Mouse (Mus musculus) testis, adult 10 weeks (tissue): Measurements from ENCODE around the gene Gabarapl2. TPM values are rescaled to one million over a fixed set of nuclear protein-coding genes. Genes with fewer than 3 reads are reported as not detected.

ENCODE experiments used
- polyA plus RNA-seq: library from polyadenylated mRNA; stranded (reverse); fragments of 350-450 nt; fragmentation: Illumina TruSeq; extraction: RNeasy Lipid Tissue Mini Kit (QIAGEN cat#74804); gene quantifications from one replicate; pipeline ENCODE4 v1.2.3, GENCODE M21; 2014; ENCODE audit warnings: low read depth, low replicate concordance

Gabarapl2 gene
- 28.0 TPM for polyA plus RNA-seq

DNA sequence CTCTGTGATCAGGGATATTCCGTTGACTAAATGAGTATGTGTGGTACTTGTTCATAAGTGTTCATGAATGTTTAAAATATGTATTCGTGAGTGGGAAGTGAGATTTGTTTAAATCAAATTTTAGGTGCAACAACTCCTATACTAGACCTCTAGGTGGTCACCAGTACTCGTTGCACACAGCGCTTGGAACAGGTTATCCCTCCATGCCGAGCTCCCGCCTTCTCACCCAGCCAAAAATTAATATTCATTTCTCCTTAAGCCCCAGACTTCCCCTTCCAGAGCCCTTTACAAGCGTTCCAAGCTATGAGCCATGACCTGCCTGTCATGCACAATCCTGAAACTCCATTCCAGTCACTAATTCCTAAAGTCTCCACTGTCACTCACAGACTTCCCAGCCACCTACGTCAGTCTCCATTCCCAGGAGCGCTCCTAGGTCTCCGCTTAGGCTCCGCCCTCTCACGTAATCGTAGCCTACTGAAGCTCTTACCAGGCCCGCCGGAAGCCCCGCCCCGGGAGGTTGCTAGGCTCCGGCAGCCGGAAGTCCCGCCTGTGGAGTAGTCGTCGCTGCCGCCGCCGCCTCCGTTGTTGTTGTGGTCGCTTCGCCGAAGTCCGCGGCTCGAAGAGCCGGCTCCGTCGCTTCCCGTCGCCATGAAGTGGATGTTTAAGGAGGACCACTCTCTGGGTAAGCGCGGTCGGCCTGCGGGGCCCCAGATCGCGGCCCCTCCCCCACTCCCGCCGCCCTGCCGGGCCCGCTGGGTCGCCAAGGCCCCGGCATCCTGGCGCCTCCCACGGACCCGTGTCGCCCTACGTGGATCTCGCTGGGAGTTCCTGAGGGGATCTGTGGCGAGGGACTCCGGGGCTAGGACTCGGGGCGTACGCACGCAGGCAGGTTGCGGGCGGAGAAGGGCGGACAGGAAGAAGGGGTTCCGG, at the start of gene Gabarapl2:
Gene Gabarapl2, plus strand, starts transcription at position 533 of the 930 bp plus-strand sequence.

DNA sequence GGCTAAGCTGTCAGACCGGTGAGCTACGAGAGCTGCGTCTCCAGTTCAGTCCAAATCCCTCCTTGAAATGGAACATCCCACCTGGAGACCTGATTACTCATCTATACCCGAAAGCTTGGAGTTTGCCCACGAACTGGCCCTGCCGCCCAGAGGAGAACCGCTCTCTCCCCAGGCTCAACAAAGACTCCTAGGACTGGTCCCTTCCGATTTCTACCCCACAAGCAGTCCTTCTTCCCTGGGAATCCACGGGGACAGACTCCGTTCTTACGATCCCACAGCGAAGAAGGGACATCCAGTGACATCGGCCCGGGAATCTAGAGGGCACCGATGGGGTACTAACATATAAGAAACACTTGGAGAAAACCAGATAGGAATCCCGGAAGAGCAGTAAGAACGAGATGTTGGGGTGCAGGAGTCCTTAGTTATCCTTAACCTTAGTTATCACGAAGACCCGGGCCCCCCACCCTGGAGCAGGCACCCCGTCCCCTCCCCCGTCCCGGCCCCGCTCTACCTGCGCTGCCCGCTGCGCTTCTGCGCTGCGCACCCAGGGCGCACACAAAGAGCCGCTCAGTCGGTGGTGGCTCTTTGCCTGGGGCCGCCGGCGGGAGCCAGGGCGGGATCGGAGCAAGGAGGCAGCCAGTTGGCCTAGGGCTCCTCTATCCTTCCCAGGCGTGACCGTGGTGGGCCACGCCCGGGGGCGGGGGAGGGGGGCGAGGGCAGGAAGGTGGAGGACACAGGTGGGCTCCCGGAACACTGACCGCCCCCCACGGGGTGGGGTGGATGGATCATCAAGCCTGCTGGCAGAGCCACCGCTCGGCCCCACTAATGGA, 30.7 kb upstream of the Gabarapl2 start, which contains the start of gene Chst5:
Gene Chst5, minus strand, starts transcription at position 827 of the 830 bp plus-strand sequence.

DNA sequence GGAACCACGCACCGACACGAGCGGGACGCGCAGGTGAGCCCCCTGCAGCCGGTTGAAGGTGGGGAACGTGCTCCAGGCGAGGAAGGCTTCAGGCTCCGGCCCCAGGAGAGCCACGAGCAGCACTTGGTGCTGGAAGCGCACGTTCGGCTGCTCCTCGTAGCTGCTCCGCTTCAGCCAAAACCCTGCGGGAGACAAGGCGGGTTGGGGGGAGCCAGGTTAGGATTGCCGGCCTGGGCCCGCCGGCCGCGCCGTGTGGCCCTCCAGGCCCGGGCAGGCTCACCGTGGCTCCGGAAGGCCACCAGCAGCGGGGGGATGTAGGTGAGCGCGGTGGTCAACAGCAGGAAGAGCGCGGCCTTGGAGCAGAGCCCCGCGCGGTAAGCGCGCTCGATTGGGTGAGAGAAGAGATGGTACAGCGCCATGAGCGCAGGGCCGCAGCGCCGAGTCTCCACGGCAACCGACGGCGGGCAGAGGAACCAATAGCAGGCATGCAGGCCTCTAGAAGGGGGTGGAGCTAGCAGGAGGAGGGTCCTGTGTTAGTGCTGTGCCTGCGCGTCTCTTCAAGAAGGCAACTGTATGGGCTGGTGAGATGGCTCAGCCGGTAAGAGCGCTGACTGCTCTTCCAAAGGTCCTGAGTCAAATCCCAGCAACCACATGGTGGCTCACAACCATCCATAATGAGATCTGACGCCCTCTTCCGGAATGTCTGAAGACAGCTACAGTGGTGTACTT, 7.0 kb upstream of the Gabarapl2 start, which contains the start of gene Tmem231:
Gene Tmem231, minus strand, starts transcription at position 534 of the 729 bp plus-strand sequence.

DNA sequence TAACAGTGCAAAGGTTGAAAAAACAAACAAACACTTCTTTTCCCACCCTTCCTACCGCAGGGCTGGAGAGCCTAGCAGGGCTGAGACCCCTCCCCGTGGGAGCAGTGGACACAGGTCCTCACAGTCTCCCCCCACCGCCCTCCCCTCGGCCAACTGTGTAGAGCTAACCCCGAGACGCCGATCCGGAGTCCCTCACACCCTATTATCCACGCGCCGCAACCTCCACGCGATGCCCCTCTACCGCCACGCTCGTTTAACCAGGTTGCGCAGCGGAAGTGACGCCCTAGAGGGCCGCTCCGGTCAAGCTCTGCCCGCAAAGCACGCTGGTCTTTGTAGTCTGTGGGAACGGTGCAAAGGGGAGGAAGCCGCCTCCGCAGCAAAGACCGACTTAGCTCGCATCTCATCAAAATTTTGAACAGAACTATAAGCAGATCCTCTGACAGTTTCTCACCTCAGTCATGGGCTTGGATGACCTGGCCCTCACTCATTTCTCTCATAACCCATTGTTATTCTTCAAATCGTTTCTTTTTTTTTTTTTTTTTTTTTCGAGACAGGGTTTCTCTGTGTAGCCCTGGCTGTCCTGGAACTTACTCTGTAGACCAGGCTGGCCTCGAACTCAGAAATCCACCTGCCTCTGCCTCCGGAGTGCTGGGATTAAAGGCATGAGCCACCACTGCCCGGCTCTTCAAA, 51.7 kb downstream of the Gabarapl2 start, which contains the start of gene Adat1:
Gene Adat1, minus strand, starts transcription at position 290 of the 690 bp plus-strand sequence.

Other genes with a start within 250 kb of the Gabarapl2 start
- gene Ctrb1, start 249.7 kb upstream of the Gabarapl2 start, polyA plus RNA-seq, result not detected
- 0.64 TPM for gene Bcar1, start 196.9 kb upstream of the Gabarapl2 start, polyA plus RNA-seq
- 119 TPM for gene Cfdp1, start 86.4 kb upstream of the Gabarapl2 start, polyA plus RNA-seq
- 21.2 TPM for gene Tmem170, start 64.0 kb upstream of the Gabarapl2 start, polyA plus RNA-seq
- gene Chst5, start 30.3 kb upstream of the Gabarapl2 start, polyA plus RNA-seq, result 0.21 TPM
- 9.0 TPM for gene Tmem231, start 6.8 kb upstream of the Gabarapl2 start, polyA plus RNA-seq
- gene Adat1, start 51.6 kb downstream of the Gabarapl2 start, polyA plus RNA-seq, result 2.9 TPM
- gene Kars, start 70.6 kb downstream of the Gabarapl2 start, polyA plus RNA-seq, result 38.7 TPM
- gene Terf2ip, start 70.7 kb downstream of the Gabarapl2 start, polyA plus RNA-seq, result 7.8 TPM
- 0.74 TPM for gene Gm6793, start 74.3 kb downstream of the Gabarapl2 start, polyA plus RNA-seq